Mouse (Mus musculus): ENCODE measurements around the gene Gpatch3.

Gpatch3 gene

DNA sequence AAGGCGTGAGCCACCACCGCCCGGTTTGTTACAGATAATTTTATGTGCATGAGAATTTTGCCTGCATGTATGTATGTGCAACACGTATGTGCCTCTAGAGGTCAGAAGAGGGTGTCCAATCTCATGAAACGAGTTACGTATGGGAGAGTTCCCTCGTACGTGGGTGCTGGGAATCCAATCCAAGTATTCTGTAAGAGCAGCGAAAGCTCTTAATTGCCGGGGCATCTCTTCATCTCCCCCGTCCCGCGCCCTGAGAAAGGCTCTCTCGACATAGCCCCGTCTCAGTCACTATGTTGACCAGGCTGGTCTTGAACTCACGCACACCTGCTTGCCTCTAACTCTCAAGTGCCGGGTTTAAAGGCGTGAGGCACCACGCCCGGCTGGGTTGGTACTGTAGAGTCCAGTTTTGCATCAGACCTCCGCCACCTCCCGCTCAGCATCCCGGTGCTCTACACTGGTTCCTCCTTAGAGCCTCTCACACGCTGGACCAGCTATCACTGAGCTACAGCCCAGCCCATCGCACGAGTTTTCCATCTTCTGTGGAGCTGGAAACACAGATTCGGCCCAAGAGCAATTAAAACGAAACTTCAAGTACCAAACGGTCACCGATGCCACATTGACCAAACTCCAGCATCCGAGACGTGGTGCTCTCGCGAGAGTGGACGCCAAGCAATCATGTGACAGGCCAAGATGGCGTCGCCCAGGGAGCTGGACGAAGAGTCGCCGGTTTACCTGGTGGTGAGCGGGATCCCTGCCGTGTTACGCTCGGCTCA is at the start of gene Gpatch3:
Gene Gpatch3 (plus strand): TSS at position 676 of the 773 bp plus-strand sequence.
- DNase-seq (ENCODE audit: low read depth, low spot score): peak; percentile 92

DNA sequence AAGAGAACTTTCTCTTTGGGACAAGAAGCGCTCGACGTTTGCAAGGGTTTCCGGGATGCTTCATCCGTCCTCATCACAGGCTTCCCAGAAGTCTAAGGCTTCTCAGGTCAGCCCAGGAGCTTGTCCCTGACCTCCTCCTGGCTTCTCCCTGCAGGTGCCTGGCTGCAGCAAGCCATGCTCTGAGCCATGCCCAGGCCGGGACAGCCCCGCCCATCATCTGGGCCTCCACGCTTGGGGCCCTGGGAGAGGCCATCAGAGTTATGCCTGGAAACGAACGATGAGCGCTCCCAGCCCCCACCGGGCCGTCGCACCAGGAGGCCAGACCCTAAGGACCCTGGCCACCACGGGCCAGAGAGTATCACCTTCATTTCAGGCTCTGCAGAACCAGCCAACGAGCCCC is 46.8 kb upstream of the Gpatch3 start:
- DNase-seq (ENCODE audit: low read depth, low spot score): no peak

DNA sequence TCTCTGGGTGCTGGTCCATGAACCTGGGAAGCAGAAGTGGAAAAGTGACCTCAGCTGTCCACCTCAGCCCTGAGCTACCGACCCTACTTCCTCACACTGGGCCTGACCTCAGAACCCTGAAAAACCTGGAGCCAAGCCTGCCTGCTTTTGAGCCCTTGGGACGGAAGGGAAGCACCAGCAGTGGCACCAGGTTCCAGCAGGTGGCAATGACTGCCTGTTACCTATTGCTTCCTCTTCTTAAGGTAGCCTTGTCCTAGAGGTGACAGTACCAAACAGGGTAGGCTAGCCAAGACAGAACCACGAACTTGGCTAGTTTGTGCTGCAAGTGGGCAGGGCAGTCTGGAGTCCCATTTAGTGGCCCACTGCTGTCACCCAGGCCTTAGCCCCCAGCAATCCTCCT is 41.8 kb upstream of the Gpatch3 start:
- peak; percentile 23 for DNase-seq (ENCODE audit: low read depth, low spot score)

DNA sequence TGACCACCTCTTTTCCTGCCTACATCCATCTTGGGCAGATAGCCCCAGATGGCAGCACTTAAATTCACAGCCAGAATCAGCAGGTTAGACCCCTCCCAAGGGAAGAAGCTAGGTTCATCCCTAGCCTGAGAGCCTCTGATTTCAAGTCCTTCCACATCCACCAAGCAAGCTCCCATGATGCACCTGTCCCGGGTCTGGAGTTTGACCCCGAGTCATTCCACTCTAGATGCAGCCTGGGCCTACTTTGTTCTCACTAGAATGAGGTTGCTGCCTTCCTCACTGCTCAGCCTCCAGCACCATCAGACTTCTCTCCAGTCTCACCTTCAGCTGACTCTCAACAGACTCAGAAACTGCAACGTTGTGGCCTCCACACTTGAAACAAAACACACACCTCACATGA is 38.5 kb upstream of the Gpatch3 start:
- DNase-seq (ENCODE audit: low read depth, low spot score): no peak

DNA sequence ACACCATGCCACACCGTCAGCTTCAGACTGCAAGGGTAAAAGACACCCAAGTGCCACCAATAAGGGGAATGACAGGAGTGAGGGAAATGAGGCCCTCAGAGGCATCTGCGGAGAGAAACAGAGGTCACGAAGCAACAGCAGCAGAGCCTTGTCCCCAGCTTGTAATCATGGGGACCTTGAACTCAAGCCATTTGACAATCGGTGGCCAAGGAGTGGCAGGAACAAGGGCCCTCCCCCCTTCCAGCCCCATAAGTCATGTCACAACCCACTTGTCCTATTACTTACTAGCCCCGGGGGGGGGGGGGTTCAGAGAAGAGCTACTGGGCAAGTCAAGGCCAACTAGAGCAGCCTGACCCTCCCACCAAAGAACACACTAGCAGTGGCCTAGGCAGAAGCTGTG is 37.9 kb upstream of the Gpatch3 start:
- no peak for DNase-seq (ENCODE audit: low read depth, low spot score)

DNA sequence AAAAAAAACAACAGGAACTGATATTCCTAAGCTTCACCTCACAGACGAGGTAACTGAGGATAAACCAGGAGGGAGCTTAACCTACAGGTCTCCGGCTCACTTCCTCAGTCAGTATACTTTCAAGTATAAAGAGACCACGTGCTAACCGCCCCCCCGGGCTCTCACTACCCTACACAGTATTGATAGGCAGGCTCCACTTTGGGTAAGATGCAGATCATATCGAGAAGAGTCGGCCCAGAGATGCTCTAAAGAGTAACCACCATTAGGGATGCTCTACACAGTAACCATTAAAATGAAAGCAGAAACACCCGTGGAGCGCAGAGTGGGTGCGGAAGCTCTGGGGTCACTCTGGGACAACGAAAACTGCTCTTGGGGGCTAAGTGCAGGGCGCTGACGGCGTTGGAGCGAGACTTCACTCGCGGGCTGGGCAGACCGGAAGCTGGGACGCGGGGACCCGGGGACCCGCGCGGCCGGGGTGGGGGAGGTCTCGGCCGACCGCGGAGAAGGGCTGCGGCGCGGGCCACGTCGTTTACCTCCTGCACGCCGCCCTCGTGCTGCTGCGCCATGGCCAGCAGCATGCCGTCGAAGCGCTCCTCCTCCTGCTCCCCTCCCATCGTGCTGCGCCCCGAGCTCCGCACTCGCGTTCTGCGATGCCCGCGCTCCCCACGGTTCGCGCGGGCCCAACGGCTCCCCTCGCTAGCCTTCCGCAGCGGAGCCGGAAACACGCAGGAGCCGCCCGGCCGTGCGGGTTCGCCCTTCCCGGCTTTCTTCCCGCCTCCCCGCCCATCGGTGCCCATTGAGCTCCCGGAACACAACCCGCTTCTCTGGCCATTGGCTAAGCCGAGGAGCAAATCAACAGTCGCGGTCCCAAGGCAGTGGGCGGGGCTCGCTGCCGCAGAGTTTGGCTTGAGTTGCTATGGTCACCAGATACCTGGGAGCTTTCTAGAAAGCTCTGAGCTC is 29.0 kb upstream of the Gpatch3 start, which contains the start of gene Nudc:
Gene Nudc (minus strand): TSS at position 725 of the 960 bp plus-strand sequence.
- DNase-seq (ENCODE audit: low read depth, low spot score): peak; percentile 96

DNA sequence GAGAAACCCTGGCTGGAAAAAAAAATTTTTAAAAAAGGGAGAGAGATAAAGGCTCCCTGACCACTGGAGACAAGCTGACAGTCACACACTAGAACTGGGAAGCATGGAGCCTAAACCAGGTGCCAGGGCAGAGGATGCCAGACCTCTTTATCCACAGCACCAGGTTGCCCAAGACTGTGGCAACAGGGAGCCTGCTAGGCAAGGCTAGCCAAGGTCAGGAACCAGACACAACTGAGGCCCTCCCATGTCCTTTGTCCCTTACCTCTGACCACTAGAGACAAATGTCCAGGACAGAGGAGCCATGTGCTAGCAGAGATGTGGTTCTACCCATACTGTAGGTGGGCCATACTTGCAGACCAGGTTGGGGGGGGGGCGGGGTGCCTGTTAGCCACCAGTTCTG is 22.5 kb upstream of the Gpatch3 start:
- DNase-seq (ENCODE audit: low read depth, low spot score): no peak

DNA sequence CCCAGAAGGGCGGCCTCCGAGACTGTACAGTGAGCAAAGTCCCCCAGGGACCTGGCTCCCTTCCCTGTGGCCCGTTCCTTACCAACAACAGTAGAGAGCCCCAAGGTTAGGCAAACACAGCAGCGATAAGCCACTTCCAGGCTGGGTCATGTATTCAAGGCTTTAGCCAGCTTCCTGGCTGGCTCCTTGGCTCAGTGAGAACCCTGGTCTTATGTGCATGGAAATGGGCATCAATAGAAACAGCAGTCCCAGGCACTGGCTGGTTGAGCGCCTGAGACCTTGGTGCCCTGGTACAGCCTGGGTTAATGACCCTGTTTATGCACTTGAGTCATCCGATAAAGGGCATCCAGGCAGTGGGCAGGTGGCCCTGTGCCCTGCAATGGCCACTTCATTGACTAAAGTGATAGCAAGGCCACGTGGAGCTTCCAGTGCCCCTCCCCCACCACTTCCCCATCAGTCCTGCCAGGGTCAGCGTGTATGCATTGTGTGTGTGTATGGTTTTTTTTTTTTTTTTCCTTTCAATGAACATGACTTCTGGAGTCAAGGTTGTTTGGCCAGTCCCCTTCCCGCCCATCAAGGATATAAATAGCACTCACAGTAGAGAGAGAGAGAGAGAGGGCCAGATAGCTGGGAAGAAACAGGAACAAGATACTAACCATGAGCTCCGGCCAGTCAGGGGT is 21.6 kb upstream of the Gpatch3 start, which contains the start of gene Nr0b2:
Gene Nr0b2 (plus strand): TSS at position 609 of the 680 bp plus-strand sequence.
- DNase-seq (ENCODE audit: low read depth, low spot score): no peak

DNA sequence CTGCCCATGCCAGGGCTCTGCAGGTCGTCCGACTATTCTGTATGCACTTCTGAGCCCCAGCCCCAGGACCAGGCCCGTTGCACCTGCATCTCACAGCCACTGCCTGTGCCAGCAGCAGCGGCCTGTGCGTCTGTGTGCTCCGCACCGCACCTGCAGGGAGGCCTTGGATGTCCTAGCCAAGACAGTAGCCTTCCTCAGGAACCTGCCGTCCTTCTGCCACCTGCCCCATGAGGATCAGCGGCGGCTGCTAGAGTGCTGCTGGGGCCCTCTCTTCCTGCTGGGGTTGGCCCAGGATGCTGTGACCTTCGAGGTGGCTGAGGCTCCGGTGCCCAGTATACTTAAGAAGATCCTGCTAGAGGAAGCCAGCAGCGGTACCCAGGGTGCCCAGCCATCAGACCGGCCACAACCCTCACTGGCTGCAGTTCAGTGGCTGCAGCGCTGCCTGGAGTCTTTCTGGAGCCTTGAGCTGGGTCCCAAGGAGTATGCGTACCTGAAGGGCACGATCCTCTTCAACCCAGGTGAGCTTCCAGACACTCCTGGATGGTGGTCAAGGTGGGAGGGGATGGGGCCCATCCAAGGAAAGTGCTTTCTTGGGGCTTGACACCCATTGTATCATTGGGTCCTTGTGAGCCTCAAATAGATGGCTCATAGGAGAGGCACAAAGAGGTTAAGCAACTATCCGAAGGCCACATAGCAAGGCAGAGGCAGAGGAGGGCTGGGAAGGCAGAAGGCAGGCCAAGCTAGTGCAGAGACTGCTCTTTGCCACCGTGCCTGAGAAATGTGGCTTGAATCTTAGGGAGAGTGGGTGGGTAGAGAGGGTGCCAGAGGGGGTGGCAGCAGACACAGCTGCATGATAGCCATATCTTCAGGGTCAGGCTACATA is 20.9 kb upstream of the Gpatch3 start:
- DNase-seq (ENCODE audit: low read depth, low spot score): no peak

DNA sequence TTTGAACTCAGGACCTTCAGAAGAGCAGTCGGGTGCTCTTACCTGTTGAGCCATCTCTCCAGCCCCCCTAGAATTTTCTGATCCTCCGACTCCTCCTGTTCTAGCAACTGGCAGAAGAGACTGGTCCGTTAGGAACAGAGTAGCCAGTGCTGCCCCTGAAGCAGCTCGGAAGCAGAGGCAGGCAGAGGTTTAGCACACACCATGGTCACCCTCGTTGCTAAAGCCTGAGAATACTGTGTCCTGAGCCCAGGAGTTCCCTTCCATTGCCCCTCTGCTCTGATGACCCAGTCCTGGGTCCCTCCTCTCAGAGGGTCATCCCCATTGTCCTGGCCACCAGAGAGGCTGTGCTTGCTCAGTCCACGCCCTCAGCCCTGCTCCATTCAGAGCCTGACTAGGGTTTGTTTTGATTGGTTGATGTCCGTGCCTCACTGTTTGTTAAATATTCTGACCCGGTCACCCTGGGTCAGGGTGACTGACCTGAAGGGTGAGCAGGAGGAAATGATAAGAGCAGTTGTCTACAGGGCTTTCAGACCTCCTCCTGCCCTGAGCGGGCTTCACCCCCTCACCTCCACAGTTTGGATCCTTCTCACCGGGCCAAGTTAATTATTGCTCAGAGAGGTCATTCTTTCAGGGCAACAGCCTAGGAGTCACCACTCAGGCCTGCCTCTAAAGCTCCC is 17.4 kb upstream of the Gpatch3 start:
- no peak for DNase-seq (ENCODE audit: low read depth, low spot score)

DNA sequence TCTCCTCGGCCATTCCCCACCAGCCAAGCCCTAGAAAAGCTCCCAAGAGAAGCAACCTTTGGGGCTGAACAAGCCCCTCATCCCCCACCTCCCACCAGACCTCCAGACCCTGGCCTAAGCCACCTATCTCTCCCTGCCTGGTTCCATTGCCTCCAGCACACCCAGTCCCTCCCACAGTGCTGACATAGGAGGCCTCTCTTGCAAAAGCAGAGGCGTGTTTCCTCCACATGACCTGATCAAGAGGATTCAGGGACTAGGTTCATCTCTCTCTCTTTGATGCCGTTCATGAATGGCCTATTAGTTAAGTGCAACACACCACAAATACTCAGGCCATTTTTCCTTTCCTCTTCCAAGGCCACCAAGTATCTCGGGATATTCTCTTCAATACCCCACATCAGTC is 14.7 kb upstream of the Gpatch3 start:
- DNase-seq (ENCODE audit: low read depth, low spot score): no peak

DNA sequence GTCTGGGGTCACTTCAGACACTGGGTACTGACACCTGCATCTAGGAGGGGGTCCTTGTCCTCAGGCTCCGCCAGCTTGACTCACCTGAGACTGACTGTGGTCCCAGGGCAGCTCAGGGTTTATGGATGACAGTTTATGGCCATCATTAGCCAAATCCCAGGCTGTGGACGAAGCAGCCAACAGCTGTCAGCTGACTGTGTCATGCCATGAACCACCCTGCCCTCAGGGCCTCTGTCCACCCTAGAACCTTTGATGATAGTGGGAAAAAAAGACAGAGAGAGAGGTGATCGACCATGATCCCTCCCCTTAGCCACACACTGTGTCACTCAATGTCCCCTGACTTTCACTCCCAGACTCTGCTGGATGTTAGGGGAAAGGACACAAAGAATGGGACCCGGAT is 12.9 kb upstream of the Gpatch3 start:
- no peak for DNase-seq (ENCODE audit: low read depth, low spot score)

DNA sequence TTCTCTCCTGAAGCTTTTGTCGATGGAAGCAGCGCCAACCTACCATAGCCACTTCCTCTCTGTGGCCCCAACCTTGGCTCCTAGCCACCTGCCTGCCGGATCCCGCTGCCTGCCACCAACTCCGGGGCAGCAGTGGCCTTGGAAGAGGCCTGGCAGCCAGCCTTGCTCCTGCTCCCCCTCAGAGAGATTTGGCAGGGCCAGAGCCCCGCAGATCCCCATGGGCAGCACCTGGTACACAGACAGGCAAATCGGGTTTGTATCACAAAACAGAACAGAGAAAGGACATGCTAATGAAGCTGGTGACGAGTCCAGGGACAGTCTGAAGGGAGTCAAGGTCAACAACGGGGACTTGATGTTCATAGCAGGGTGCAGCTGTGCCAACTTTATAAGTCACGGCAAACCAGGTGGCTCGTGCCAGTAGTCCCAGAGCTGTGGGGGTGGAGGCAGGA is 11.4 kb upstream of the Gpatch3 start:
- DNase-seq (ENCODE audit: low read depth, low spot score): no peak

DNA sequence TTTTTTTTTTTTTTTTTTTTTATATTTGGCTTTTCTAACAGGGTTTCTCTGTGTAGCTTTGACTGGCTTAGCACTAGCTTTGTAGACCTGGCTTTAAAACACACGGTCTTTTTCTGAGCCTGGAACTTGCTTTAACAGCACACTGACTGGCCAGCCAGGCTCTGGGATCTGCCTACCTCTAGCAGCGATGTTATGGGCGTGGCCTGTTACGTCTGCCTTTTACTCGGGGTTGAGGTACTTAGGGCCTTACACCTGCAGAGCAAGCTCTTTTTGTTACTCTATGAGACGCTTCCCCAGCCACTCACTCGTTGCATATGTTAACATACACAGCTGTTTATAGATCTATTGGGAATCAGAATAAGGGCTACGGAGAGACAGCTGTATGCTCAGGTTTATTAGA is 7.3 kb upstream of the Gpatch3 start:
- DNase-seq (ENCODE audit: low read depth, low spot score): peak; percentile 76

DNA sequence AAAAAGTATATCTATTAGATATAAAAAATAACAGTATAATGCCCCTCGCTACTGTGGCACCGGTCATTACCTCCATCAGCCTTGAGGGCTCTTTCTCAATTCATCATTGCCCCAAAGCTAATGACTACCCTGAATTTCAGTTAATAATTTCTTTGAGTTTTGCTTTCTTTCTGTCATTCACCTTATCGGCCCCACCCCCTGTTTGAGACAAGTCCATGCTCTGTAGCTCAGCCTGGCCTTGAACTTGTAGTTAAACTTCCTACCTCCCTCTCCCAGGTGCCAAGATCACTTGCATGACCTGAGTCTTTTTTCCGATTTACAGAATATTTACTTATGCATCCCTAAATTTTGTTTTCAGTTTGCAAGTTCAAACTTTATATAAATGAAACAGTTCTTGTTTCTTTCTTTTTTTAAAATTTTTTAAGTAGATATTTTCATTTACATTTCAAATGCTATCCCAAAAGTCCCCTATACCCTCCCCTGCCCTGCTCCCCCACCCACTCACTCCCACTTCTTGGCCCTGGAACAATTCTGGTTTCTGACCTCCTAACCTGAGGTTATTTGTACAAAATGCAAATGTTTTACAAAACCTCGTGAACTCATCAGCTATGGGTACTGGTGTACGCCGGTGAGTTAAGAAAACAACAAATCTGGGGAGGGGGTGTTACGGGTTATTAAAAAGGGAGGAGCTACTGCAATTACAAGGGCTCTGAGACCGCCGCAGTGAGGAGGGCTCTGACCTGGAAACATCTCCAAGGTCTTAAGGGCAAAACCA is 5.1 kb upstream of the Gpatch3 start:
- DNase-seq (ENCODE audit: low read depth, low spot score): no peak

DNA sequence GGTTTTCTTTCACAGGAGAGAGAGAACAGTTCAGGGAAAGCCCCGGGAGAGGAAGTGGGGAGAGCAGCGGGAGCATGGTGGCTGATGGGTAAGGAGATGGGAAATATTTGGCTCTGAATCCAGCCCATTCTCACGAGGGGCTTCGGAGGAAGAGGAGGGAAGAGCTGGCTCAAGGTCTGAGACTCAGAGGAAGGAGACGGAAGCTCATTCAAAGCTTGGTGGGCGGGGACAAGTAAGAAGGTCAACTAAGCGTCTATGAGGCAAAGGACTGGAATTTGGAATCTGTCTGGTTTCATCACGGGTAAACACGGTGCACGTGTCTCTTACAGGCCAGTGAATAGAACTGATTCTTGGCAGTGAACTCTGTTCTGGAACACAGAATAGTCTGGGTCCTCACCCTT is 4.5 kb upstream of the Gpatch3 start:
- DNase-seq (ENCODE audit: low read depth, low spot score): peak; percentile 90

DNA sequence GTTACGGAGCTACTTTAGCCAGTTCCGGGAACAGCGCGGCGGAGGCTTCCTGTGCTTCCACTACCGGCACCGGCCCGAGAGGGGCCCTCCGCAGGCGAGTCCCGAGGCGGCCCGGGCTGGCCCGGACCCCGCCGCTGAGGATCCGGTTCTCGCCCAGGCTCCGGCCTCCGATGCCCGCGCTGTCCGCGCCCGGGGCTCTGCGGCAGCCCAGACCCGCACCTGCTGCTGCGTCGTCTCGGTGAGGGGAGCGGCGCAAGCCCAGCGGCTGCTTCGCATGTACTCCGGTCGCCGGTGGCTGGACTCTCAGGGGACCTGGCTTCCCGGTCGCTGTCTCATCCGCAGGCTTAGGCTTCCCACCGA is 278 bp downstream of the Gpatch3 start:
- DNase-seq (ENCODE audit: low read depth, low spot score): no peak

DNA sequence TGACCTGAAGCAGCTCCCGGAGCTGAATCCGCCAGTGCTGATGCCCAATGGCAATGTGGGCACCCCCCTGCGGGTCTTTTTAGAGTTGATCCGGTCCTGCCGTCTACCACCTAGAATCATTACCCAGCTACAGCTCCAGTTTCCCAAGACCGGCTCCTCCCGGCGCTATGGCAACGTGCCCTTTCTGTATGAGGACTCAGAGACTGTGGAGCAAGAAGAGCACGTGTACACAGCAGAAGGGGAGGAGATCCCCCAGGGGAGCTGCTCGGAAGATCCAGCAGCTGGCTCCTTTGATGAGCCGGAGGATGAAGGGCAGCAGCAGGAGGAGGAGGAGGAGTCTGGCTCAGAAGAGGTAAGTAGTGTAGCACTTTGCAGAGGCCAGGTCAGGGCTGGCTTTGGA is 3.4 kb downstream of the Gpatch3 start:
- DNase-seq (ENCODE audit: low read depth, low spot score): peak; percentile 82

DNA sequence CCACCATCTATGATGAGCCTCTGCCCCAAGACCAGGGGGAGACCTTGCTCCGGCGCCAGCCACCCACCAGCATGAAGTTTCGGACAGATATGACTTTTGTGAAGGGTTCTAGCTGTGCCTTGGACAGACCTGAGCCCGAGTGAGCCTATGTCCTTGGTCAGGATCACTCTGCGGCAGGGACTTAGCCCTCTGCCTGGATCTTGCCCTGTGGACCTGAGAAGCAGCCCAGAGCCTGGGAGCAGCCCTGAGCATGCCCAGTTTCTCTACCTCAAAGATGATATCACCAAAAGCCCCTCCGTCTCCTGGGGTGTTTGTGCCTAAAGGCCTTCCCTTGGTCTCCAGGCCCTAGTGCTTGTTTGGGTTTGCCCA is 9.1 kb downstream of the Gpatch3 start:
- no peak for DNase-seq (ENCODE audit: low read depth, low spot score)

All from ES-CJ7 (cell line).